Mouse (Mus musculus): ENCODE results near the gene Pds5a.
"Not testable (repeated sequence)": the region's sequence is repeated elsewhere in the genome, so short reads cannot be mapped to it uniquely, and the experiment has no call there.

Pds5a gene

DNA sequence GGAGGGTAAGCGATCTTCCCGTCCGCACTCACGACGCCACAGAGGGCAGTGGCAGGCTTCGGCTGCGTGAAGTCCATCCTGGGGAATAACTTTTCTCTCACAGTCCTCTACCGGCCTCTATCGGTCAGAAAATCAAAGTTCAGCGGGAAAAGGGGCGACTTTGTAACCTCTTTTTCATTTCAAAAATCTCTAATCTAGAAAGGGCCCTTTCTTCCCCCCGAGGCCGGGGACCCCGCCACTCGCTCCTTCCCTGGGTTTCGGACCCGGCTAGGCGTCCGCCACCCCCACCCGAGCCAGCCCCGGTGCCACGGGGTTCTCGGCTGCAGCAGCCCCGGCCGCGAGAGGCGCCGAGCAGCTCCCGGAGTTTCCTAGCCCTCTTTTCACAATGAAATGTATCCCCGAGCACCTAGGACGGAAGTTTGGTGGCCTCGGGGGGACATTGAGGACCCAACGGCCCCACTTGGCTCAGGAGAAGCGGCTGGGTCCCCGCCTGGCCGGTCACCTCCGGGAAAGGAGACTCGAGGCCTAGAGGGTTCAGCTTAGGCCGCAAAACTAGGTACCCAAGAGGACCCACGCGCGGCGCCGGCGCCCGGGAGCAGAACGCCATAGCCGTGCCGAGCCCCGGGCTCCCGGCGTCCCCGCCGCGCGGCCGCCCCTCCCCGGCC lies 1.1 kb downstream of the Pds5a start:
- DNase-seq (ENCODE audit: low spot score in 2 of 2) = peak in 1 of 2 experiments; percentile 75

DNA sequence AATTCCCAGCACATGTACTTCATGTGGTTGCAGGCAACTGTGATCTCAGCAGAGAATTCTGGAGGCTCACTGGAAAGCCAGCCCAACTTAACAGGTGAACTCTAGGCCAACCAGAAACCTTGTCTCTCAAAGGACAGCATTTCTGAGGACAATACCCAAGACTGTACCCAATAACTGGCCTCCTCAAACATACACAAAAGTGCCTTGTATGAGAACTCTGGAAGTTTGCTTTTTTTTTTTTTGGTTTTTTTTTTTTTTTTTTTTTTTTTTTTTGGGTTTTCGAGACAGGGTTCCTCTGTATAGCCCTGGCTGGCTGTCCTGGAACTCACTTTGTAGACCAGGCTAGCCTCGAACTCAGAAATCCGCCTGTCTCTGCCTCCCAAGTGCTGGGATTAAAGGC lies 4.0 kb downstream of the Pds5a start:
- DNase-seq (ENCODE audit: low spot score in 2 of 2) = not testable (repeated sequence)

DNA sequence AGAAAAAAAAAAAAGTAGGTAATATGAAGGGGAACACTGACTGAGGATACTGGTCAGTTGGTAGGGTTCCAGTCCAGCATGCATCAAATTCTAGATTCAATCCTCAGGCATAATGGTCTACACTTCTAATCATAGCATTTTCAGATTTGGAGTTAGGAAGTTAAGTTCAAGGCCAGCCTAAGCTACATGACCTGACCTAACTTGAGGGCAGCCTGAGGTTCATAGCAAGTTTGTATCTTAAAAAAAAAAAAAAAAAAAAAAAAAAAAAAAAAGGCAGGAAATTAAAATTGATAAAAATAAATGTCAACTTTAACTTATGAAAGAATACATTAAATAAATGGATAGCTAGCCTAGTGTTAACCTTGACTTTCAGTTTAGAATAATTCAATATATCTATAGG lies 5.1 kb downstream of the Pds5a start:
- no peak for DNase-seq (ENCODE audit: low spot score in 2 of 2)

DNA sequence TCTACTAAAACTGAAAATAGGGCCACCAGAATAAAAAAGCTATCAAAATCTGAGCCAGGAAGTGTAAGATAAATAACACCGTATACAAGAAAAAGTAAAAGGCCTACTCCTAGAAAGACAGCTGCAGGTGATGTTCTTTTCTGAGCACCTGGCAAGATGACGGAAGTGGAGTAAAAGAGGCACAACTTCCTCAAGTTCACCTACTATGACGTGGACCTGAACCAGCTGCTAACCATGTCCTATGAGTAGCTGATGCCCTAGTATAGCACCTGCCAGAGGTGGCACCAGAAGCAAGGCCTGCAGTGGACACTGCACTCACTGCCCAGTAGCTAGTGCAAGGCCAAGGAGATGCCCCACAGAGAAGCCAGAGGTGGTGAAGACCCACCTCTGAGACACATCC lies 9.3 kb downstream of the Pds5a start:
- no peak for DNase-seq (ENCODE audit: low spot score in 2 of 2)

DNA sequence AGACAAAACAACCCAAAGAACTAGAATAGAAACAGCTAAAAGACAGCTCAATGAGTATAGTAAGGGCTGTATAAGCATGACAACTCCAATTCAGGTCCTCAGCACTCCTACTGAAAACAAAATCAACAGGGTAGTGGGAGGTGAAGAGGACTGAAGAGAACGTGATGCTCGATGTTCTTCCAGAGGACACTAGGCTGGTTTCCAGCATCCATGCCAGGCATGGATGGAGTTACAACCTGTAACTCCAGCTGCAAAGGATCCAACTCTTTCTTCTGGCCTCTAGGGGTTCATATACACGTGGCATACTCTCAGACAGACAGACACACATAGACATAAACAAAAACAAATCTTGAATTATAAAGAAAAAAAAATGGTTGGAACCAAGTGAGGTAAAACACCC lies 11.3 kb downstream of the Pds5a start:
- no peak for DNase-seq (ENCODE audit: low spot score in 2 of 2)

DNA sequence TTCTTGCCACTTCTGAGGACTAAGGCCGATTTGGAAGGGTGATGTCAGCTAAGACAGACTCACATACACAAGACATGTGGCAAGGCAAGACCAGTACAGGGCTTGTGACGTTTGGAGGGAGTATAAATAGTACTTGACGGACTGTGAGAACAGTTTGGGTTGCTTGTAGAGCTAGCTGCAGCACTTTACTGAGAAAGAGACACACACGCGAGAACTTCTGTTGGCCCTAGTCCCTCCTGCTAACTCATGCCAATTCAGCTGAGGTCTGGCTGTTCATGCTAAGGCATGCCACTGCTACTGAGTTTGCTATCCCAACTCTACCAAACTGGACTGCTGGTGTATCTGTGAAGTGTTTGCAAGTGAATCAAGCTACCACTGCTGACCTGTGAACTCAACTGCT lies 19.2 kb downstream of the Pds5a start:
- DNase-seq (ENCODE audit: low spot score in 2 of 2) = no peak

DNA sequence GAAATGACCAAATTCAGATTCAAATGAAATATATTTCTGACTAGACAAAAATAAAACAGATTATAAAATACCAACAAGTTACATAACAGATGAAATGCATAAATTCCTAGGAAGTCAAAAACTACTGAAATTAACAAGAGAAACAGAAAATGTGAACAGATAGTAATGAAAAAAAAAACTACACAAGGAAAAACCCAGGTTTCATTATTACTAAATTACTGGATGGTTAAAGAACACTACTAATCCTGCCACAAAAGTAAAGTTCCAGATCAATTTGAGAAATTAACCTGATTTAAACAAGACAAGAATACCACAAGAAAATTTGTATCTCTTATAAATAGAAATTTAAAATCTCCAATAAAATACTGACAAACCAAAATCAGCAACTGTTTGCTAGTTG lies 25.9 kb downstream of the Pds5a start:
- no peak for DNase-seq (ENCODE audit: low spot score in 2 of 2)

DNA sequence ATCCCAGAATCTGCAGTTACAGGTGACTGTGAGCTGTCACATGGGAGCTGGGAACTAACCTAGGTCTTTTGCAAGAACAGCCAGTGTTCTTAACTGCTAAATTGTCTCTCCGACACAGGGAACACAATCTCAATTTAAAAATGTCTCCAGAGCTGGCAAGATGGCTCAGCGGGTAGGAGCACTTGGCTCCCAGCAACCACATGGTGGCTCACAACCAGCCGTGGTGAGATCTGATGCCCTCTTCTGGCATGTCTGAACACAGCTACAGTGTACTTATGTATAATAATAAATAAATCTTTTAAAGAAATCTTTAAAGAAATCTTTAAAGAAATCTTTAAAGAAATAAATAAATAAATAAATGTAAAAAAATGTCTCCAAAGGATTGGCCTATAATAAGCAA lies 30.4 kb downstream of the Pds5a start:
- no peak for DNase-seq (ENCODE audit: low spot score in 2 of 2)

DNA sequence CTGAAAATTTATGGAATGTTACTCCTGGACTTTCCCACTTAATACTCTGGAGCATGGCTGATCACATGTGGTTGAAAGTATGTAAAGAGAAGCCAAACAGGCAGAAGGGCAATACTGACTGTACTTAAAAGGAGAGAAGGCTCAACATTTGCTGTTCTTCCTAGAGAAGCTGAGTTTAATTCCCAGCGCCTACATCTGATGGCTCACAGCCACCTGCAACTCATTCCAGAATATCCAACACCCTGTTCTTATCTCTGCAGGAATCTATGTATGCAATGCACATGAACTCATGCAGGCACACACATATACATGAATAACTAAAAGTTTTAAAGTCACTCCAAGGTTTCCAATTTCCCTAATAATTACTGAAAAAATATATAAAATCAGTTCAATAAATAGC lies 32.7 kb downstream of the Pds5a start:
- no peak for DNase-seq (ENCODE audit: low spot score in 2 of 2)

DNA sequence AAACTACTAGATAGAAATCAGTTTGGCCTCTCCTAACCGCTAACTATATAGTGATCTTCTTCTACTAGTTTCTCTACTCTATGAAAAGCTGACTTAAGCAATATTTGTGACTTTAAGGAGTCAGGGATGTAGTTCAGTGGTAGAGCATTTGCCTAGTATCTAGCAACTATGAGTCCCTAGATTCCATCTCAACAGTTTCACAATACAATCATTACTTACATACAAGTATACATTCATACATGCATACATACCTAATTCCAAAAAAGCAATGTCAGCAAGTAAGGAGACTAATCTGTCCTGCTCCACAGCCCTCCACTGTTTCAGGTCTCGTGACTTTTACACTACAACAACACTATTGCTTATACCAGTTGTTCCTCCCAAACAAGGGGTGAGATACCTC lies 36.1 kb downstream of the Pds5a start:
- DNase-seq (ENCODE audit: low spot score in 2 of 2) = no peak

DNA sequence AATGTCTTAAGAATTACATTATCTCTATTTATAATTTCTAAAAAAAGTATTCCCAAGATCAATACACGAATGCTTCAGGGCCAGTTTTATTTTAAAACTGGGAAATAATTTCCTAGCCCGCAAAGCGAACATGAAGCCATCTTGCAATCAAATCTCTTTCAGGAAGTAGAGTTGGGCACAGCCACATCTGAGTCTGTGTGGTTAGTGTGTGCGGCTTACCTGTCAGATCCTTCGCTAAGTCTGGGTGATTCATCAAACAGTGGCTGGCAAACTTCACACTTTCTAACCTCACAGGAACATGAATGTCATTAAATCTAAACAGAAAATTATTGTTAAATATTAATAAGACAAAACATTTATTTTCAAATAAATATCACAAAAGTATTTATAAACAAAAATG lies 44.3 kb downstream of the Pds5a start:
- DNase-seq (ENCODE audit: low spot score in 2 of 2) = no peak

DNA sequence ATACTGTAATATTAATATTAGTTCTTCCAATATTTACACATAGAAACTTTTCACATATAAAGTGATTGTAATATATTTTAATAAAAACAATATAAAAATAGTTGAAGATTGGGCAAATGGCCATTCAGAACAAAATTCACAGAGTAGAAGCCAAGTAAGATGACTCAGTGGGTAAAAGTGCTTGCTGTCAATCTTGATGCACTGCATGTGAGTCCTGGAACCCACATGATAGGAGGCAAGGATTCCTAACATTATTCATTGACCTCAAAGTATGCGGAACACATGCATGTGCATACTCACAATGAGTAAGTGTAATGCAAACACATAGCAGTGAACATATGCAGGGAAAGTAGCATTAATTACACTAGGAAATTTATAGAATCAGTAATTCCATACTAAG lies 59.2 kb downstream of the Pds5a start:
- DNase-seq (ENCODE audit: low spot score in 2 of 2) = no peak

DNA sequence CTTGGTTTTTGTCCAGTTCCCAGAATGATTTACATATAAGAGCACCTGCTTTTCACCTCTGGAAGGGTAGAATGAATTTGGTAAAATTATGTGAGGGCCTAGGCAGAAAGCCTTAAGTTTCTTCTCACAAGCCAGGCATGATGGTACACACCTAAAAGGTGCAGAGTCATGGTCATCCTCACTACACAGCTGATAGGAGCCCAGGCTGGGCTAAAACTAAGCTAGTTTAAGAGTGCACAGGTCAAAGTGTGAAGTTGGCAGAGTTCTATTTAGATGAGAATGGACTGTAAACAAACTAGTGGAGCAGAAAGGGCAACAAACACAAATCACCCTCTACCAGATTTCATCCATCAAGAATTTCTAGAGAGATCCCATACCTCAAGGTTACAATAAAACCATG lies 73.7 kb downstream of the Pds5a start:
- DNase-seq (ENCODE audit: low spot score in 2 of 2) = no peak

DNA sequence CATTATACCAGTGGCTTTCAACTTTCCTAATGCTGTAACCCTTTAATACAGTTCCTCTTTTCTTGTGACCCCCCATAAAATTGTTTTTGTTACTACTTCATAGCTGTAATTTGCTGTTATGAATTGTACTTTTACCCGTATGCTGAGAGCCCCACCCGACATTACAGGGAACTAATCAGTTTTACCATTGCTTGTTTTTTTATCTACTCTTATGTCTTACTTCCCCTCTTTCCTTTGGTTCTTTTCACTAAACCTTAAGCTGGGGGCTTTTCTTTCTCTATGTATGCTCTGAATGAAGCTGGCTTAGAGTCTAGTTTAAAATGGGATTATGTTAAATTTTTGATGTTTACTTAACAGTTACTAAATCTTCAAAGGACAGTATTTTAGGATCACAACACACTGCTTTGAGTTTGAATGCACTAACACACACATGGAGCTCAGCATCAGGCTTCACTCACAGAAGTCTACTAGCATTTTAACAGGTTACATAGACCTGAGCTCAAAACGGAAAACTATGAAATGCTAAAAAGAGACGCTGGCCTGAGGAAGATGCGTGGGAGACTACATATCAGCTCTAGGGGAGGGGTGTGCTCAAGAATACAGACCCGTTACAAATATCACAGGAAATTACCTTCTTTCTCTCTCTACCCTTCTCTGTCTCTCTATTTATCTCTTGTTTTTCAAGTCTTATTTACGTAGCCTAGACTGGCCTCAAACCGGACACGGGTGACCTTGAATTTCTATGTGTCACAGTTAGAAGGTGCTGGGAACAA lies 84.7 kb downstream of the Pds5a start:
- no peak for DNase-seq (ENCODE audit: low spot score in 2 of 2)

DNA sequence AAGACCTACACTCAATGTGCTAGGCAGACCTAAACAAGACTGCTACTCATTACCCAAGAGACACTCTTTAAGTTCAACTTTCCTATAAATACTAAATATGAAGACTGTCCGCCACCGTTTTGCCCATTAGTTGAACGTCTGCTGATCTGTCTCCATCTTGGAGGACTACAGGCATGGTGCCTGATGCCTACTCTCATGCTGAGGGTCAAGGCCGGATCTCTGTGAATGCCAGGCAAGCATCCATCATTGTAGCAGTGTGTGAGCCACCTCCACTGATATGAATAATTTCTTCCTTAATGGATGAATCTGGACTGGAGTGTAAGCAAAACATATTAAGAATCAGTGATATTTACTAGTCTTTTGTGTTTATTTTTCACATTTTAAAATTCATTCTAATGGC lies 87.5 kb downstream of the Pds5a start:
- DNase-seq (ENCODE audit: low spot score in 2 of 2) = no peak

DNA sequence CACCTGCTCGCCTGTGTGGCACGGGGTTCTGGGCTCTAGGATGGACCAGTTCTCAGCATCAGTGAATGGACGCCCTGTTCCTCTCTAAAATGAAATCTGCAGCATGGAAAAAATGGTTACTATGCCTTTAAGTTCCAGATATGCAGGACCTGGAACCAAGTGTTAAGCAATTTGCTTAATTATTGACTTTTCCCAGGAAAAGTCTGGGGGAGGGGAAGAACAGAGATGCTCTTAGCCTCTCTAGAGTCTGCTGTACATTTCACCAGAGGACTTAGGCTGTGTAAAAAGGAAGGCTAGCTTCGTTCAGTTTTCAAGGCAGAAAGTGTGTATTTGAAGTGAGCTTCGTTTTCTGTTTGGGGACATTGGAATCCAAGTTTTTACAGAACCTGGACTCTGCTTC lies 88.3 kb downstream of the Pds5a start:
- DNase-seq (ENCODE audit: low spot score in 2 of 2) = no peak

DNA sequence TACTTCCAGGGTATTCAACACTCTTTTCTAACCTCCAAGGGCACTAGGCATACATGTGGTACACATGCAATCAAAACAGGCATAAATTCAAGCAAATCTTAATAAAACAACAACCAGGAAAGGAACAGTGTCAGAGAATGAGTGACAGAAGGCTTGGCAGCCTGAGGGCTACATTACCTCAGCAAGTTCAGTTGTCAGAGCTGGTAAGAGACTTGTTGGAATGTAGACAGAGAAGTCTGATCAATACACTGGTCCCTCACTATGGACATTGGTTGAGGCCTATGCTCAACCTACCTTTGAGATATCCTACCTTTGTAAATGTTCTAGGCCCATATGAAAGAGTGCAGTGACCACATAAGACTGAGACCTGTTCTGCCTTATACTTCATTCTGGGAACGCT lies 91.3 kb downstream of the Pds5a start:
- DNase-seq (ENCODE audit: low spot score in 2 of 2) = no peak

DNA sequence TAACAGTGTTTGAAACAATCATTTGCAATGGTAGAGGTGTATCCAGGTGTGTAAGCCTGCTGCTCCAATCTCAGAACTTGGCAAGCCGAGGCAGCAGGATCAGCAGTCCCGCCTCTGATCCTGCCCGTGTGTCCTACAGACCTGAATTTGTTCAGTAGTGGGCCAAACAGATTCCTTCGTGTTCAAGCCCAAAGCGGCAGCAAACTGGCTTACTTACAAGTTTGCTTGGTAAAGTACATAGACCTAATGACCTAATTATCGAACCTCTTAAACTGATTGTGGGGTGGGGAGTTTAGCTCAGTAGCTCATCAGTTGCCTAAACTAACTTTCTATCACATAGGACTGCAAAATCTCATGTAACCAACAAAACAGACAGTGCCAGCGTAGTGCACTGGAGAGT lies 98.4 kb downstream of the Pds5a start:
- DNase-seq (ENCODE audit: low spot score in 2 of 2) = no peak

DNA sequence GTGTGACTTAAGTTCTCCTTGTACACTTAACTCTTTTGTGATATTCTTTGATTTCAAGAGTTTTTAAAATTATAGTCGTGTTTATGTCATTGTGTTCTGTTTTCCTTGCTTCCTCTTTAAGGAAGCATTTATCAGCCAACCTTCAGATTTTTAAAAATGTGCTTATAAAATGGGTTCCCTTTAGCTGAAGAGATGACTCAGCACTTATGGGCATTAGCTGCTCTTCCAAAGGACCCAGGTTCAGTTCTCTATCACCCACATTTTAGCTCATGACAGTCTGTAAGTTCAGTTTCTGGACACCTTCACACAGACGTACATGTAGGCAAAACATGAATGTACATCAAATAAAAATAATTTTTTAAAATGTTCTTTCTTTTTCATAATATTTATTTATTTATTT lies 105.7 kb downstream of the Pds5a start:
- DNase-seq (ENCODE audit: low spot score in 2 of 2) = no peak

DNA sequence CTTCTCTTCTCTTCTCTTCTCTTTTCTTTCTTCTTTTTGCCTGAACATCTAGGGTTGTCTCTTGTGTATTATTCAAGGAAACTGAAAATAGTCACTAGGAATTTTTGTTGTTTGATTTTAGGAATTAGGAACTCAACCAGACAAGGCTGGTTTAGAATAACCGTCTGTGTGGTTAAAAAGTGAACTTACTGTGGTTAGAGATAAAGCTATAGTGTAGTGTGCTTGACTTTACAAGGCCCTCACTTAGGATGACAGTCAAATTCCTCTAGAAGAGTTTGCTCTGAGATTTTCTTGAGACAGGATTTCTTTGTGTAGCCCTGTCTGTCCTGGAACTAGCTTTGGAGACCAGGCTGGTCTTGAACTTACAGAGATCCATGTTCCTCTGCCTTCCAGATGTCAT lies 107.9 kb downstream of the Pds5a start:
- no peak for DNase-seq (ENCODE audit: low spot score in 2 of 2)

DNA sequence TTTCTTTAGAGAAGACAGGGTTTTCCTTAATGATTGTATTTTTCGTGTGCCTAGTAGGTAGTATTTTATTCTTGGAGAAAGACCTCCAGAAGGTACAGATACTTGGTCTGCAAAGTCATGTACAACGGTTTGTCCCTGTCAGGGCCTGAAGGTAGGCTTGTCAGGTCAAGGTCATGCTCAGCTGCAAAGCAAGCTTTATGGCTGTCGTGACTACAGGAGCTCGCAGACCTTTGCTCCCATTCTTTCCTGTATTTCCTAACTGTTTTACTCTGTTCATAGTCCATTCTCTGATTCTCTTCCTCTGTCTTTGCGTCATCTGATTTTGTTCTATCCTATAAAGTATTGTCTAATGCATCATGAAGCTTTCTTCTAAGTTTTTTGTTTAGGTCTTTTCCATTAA lies 111.8 kb downstream of the Pds5a start:
- no peak for DNase-seq (ENCODE audit: low spot score in 2 of 2)

DNA sequence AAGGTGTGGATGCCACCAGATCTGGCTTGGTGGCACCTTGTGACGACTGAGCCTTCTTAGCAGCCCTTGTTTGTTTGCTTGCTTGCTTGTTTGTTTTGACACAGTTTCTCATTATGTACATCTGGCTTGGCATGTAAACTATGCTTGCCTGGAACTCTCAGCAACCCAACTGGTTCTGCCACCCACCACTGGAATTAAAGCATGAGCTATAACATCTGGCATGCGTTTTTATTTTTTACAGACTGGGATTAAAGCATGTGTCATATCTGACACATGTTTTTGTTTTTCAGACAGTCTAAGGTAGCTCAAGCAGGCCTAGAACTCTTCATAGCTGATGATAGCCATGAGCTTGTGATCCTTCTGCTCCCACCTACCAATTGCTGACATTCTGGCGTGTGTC lies 119.5 kb downstream of the Pds5a start:
- no peak for DNase-seq (ENCODE audit: low spot score in 2 of 2)

DNA sequence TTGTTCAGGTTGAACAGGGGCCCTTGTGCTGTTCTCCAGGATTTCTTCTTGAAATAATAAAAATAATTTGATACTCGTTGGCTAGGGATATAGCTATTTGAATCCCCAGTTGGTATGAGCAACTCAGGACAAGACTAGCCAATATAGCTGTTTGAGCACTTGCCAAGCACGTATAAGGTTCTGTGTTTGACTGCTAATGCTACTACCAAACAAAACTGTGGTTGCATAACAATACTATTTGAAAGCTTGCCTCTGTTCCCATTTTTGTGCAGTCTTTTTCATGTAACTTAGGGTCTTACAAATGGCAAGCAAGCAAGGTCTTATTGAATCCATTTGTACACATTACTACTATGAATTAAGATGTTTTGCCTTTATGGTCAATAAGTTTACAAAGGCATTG lies 122.2 kb downstream of the Pds5a start:
- no peak for DNase-seq (ENCODE audit: low spot score in 2 of 2)

DNA sequence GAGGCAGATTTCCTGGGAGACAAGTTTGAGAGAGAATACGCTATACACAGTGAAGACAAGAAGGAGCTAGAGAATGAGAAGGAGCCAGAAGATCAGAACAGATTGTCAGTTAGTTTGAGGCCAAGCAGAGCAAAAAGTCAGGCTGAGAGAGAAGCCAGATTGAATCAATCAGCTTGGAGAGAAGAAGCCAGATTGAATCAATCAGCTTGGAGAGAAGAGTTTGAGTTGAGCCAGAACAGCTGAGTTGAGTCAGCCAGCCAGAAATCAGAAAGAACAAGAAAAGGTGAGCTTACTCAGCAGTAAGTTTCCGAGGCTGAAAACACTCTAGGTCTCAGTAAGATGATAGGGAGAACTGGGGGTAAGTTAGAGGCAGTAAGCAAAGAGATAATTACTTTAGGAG lies 123.2 kb downstream of the Pds5a start:
- no peak for DNase-seq (ENCODE audit: low spot score in 2 of 2)
